Mouse (Mus musculus) retina, embryonic 14.5 days (tissue): ENCODE results near the gene Pdcd1lg2.

Experiments used
- DNase-seq: peaks from one replicate; pipeline ENCODE4 v3.0.0-alpha.2; 2015; ENCODE audit warnings: low spot score

The Pdcd1lg2 gene

DNA sequence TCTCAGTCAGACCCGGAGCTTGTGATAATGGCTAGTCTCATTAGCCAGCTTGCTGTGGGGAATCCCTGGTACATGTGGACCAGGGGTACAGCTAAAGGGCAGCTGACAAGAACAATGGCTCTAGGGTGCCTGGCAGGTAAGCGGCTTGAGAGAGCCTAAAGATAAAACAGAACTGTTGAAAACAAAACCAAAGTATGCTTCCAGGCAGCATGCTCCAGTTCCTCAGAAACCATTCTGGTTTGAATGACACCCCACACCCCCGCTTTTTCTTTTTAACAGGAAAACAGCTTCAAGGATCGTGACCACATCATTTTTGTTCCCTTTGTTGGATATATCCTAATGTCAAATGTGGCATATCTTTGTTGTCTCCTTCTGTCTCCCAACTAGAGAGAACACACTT, at the start of gene Pdcd1lg2:
Gene Pdcd1lg2 (plus strand): TSS at position 301 of the 400 bp plus-strand sequence.
- DNase-seq: no peak

DNA sequence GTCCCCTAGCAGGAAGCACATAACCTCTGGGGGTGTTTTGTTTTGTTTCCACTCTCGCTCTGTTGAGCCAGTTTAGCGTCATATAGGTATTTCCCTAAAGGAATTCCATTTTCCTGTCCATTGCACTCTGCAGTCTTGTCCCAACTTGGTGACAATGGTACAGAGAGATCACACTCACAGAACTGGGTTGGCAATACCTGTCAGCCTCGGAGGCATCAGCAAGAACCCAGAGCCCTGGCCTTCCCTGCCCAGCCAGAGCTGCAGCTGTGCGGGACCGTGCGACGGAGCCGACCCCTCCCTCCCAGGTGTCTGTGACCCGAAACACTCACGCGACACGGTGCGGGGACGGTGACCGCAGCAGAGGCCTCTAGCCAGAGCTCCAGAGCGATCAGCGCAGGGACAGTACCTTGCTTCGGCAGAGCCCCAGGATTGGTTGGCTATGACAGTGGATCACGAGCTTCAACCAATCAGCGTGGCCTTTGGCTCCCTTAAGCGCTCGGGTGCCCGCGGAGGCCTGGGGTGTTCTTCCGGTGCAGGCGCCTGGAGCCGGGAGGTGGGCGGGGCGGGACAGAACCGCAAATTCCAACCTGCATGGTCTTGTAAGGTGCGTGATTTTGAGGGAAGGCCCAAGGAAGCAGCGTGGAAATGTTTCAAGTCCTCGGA, 49.1 kb upstream of the Pdcd1lg2 start:
- DNase-seq: peak; percentile 92

DNA sequence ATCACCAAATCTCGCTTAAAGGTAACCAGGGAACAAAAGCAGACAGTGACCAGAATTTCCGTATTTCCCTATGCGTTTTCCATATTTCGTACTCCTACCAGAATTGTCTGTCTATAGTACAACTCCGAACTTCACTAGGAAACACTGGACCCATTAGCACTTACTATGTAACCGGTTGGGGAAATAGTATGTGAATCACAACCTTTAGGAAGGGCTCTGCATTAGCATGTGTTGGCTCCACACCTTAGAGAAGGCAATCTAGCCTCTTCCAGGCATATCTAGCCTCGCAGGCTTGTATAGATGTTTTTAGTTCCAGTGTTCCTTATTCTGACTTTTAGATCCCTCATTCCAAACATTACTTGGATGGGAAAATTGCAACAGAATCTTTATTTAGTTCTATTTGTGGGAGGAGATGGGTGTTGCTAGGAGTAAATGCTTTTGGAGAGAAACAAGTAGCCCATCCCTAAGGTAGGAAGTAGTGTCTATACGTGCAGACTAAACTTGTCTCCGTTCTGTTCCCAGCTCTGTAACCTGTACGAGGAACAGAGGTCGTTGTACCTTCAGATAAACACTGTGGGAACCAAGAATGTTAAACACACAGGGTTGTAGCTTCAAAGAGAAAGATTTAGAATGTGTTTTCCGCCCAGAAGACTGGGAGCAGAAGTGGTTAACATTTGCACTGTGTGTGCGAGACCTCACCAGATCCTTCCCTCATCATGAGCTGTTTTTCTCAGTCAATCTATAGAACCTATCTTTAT, 48.4 kb upstream of the Pdcd1lg2 start:
- DNase-seq: peak; percentile 12

DNA sequence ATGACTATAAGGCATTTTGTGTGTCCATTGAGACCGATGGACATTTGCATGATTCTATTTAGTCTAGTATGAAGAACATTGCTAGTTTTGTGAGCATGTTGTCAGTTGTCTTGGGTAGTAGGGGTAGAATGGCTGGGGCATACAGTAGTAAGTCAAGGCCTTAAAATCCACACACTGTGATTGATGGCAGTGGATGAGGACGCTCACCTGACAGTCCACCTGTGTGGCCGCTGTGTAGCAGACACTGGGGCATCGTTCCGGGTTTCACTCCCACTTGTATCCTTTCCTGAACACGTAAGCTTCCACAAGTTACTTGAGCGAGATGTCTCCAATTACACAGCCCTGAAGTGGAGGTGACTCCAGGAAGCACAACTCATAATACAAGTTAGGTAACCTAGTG, 47.2 kb upstream of the Pdcd1lg2 start:
- no peak for DNase-seq

DNA sequence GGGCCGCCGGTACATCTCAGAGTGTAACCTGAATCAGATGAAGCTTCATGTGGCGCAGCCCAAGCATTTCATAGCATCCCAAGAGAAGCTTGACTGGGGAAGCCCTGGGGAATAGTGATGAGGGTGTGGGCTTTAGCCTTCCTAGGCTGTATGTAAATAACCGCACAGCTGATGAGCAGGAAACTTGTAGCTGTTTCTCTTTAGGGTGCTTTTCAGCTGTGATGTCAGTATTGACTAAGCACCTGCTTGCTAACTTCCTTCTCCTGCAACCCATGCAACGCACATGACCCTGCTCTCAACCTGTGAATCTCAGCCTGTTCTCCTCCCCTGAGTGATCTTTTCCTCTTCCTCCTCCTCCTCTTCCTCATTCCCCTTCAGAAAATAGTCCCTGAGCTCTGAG, 46.6 kb upstream of the Pdcd1lg2 start:
- DNase-seq: no peak

DNA sequence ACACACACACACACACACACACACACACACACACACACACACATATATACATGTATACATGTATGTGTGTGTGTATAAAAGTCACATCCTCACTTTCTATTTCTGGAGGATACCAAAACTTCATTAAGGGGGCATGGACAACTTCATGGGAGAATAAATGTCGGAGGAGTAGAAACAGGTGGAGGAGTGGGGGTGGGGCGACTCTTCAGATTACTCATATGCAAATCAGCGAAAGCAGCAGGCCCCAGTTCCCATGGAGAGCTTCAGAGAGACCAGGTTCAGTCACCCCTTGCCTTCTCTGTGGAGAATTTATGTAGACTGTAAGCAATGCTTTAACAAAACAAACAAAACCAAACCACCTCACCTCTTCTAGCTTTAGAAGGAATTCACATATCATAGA, 45.6 kb upstream of the Pdcd1lg2 start:
- no peak for DNase-seq

DNA sequence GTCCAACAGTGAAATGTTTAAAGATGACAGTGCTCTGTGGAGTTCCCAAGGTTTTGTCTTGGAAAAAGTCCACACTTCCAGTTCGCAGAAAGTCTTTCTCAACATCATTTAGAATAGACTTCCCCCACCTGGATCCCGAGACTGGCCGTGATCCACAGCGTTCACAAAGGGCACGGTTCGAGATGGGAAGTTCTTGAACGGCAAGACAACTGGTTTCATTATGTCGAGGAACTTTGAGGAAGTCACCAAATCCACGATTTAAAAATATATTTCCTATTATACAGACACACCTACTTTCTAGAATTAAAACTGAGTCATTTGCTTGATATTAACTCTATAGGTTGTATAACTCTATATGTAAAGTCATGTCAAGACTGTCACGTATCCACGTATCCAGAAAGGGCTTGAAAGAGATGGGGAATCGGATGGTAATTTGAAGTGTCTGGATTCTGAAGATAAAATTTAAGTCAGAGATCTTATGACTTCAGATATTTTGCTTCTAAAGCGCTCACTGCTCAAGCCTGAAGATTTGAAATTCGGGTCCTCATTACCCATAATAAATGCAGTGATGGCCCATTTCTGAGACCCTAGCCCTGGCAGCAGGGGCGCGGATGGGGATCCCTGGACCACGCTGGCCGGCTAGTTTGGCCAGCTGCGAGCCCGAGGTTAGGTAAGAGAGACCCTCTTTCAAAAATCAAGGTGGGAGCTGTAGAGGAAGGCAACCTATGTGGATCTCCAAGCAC, 44.3 kb upstream of the Pdcd1lg2 start:
- DNase-seq: no peak

DNA sequence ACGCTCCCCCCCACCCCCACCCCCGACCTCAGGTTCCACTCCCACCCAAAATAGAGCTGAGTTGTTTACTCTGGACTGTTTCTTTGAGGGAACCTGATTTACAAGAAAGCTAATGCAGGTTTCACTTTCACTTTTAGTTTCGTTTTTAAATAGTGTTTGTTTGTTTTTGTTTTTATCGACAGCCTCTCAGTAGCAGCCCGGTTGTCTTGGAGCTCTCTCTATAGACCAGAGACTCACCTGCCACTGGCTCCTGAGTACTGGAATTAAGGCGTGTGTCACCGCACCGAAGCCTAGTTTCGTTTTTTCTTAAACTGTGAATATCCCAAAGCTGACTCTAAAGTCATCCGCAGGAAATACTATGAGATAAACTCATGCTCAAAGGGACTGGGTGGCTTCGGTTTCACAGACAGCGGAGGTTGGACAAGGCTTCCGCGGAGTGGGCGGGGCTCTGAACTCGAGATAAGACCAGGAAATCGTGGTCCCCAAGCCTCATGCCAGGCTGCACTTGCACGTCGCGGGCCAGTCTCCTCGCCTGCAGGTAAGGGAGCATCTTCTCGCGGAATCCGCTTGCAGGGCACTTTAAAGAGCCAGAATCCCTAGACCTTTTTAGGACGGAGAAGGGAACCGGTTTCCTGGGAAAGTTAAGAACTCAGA, 43.6 kb upstream of the Pdcd1lg2 start, which contains the start of the genes Plgrkt and Cd274:
Gene Plgrkt (minus strand): TSS at position 422 of the 654 bp plus-strand sequence.
Gene Cd274 (plus strand): TSS at position 487 of the 654 bp plus-strand sequence.
- DNase-seq: peak; percentile 63

DNA sequence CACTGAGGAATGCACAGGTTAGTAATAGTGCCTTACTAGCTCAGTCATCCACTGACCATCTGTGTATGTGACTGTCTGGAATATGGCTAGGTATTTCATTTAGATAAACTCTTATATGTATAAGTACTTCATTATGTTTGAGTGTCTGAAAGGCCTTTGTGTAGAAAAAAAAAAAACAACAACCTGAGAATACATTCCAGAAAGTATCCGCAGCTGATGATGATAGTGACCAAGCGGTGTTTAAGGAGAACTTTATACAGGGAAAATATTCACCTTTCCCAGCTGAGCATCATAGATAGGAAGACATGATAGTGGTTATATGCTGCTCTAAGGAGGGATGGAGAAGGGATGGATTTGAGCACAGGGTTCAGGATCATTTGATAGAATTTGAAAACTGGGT, 42.7 kb upstream of the Pdcd1lg2 start:
- no peak for DNase-seq

DNA sequence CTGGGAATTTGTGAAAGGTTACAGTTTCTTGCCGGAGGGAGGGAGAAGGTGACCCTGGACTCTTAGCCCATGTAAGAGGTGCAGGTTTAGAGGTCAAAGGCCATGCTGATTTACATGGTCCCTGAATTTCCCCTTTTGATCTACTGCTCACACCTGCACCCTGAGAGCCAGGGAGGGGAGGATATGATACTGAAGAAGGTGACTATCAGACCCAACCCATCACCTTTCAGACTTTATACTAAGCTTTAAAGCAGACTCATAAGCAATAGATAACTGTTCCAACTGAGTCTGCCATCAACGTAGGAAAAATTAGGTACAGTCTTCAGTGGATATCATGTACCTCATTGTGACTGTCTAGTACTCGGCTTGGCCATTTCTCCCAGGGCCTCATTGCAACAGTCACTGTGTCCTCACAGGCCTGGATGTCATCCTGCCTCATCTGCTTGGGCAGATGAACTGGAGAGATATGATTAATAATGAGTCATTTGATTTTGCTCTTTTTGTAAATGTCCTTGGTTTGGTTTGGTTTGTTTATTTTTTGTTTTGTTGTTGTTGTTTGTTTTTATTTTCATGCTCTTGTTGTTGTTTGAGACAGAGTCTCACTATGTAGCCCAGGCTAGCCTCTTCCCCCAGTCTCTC, 41.9 kb upstream of the Pdcd1lg2 start:
- no peak for DNase-seq

DNA sequence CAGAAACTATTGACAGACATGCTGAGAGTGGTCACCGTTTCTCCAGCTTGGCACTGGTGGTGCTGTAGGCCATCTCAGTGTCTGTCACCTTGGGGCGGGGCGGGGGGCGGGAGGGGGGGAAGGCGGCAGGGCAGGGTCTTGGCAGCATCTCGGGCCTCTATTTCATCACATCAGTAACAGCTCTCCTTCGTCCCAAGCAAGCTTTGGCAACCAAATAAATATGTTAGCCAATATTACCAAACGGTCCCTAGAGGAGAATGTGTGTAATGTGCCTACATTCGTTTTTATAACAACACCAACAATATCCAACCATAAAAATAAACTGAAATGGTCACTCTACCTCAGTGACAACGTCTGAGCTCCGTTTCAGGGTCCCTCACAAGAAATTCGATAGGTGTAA, 40.6 kb upstream of the Pdcd1lg2 start:
- no peak for DNase-seq

DNA sequence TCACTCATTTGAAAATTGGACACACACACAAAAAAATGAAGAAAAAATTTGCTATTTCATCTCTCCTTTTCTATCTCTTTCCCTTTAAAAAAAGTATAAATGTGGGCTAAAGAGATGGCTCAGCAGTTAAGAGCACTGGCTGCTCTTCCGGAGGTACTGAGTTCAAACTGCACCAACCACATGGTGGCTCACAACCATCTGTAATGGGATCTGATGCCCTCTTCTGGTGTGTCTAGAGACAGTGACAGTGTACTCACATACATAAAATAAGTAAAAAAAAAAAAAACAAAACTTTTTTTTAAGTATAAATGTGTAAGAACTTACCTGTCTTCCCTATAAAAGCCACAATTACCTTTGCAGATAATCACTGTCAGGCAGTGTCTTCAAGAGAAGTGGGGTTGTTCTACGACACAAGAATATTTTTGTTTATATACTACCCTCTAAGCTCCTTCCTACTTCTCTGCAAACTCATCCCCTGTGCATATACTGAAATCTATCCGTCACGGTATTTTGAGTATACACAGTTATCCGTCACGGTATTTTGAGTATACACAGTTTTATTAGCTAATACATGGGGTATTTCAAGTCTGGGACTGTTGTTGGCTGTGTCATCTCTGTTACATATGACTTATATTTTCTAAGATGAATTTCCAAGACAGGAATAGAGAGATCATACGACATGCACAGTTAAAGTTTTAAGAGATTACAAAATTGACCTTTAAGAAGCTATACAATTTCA, 40.0 kb upstream of the Pdcd1lg2 start:
- no peak for DNase-seq

DNA sequence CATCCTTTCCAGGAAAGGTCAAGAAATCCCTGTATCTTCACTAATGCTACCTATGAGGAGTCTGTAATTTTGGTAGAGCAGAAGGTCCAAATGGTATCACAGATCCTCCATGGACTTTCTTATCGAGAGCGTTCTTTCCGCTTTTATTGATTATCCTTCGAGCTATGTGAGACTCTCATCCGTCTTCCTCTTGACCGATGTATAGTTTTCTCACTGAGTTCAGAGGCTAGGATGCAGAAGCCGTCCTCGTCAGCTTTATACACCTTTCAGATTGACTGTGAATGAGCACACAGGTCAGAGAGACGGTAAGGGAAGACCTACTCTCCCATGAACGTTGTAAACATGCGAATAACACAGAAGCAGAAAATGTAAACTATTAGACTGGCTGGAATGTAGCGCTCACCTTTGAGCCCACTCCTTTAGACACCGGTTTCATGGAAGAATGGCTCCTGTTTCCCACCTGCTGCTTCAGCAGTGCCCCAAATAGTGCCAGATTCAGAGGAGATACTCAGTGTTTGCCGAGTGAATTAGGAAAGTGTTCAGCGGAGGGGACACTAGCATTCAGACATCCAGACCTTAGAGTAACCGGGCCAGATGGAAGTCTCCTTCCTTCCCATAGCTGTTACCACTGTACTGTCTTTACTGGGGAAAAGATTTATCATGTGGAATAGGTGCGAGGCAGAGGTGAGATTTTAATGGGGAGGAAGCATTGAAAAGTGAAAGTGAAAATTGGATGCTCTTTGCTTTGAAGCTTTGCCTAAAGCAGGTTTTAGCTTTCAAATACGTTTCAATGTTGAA, 39.2 kb upstream of the Pdcd1lg2 start:
- no peak for DNase-seq

DNA sequence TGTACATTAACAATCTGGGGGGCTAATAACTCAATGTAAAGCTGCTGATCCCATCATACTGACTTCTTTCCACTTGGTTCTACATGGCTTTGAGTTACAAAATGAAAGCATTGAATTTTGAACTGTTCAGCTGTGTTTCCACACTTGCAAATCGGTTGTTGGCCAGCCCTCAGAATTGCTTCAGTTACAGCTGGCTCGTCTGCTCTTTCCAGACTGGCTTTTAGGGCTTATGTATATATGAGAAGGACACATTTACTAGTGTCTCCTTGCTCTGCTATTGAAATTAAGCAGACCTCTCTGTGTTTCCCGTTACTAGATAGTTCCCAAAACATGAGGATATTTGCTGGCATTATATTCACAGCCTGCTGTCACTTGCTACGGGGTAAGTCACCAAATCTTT, 38.6 kb upstream of the Pdcd1lg2 start:
- DNase-seq: no peak

DNA sequence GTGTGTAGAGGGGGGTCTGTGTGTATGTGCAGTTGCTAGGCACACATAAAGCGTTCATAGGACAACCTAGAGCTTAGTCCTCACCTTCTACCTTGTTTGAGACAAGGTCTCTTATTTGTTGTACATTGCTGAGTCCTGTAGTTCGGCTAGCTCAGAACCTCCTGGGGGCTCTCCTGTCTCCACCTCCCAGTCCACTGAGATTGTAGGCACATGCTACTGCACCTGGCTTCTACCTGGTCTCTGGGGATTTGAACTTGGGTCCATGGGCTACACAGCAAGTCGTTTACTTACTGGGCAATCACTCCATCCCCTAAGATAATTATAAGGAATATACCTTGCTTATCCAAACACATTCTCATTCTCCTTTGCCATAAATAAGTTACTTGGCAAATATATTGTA, 38.1 kb upstream of the Pdcd1lg2 start:
- DNase-seq: no peak

DNA sequence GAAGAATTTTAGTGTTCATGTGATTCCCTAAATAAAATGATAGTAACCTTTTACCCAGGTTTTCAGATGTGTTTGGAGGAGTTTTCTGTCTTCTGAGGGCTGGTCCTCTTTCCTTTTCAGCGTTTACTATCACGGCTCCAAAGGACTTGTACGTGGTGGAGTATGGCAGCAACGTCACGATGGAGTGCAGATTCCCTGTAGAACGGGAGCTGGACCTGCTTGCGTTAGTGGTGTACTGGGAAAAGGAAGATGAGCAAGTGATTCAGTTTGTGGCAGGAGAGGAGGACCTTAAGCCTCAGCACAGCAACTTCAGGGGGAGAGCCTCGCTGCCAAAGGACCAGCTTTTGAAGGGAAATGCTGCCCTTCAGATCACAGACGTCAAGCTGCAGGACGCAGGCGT, 37.3 kb upstream of the Pdcd1lg2 start:
- DNase-seq: no peak

DNA sequence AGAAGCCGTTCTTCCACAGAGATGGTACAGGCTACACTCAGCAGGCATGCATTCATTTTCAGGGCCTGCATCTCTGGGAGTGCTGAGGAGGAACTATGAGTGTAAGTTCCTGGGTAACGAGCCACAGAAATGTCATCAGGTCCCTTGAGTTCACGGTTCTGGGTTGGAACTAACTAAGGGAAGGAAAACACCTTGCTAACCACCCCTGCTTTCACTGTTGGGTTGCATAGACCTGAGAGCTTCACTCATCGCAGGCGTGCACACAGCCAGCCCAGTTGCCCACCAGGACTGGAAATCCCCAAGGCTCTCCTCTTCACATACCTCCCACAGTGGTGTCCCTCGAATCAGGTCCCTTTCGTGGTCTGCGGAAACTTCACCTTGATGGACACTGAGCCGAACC, 35.8 kb upstream of the Pdcd1lg2 start:
- DNase-seq: no peak

DNA sequence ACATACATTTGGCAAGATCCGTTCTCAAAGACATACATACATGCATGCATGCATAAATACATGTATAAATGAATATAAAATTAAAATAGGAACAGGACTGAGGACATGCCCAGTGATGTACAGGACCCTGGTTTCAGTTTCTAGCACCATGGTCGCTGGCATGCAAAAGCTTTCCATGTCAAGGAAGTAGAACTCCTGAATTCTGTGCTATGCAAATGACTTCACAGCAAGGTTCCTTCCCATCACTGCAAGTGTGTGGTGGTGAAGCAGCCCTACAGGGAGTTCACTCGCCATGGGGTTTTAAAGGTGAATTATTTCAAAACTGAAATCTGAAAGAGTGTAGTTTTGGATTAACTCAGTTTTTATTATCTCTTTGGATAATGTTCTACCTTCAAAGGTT, 34.3 kb upstream of the Pdcd1lg2 start:
- no peak for DNase-seq

DNA sequence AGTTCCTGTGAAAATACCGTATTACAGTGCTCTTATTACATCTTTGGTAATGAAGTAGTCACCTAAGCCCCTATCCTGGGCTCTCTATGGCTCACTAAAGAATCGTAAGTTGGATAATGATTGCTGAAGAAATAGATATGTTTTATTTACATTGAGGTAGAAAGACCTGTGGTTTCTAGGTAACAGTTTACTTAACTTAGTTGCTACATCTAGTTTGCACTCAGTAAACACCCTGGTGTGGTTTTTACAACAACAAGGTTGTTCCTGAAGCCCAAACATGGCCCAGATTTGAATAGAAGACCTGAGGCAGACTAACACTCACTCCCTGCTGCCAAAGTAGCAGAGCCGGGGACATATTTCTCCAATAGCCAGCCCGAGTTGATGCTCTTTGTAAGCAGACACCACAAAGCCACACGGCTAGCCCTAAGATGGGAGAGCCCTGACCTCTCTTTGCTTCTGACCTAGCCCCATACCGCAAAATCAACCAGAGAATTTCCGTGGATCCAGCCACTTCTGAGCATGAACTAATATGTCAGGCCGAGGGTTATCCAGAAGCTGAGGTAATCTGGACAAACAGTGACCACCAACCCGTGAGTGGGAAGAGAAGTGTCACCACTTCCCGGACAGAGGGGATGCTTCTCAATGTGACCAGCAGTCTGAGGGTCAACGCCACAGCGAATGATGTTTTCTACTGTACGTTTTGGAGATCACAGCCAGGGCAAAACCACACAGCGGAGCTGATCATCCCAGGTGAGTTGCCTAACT, 30.7 kb upstream of the Pdcd1lg2 start:
- no peak for DNase-seq

DNA sequence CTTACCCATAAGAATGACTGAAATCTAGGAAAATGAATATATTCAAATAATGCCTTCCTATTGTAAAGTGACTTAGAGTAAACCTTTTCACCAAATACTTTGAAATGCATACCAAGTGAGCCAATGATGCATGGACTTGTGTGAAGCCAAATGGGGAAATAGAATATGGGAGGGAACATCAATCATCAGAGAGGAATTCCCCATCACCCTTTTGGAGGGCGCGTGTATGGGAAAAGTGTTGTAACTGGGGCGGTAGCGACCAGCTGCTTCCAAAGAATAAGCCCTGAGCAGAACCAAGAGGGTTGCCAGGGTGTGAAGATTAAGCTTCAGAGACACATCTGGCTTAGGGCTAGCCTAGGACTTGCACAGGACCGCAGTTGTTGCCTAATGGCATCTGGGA, 27.4 kb upstream of the Pdcd1lg2 start:
- DNase-seq: no peak
